Mouse (Mus musculus) heart, postnatal 0 days (tissue): ENCODE measurements around the gene Zbtb8b.

Experiments used
- CTCF ChIP-seq: IDR thresholded peaks from 2 replicates; pipeline ENCODE4 v1.5.1; 2016; ENCODE audit warnings: antibody characterized with exemption, control low read depth, low read depth
- EP300 ChIP-seq: IDR thresholded peaks from 2 replicates; pipeline ENCODE4 v1.6.1; 2016; ENCODE audit warnings: antibody characterized with exemption, low read depth

DNA sequence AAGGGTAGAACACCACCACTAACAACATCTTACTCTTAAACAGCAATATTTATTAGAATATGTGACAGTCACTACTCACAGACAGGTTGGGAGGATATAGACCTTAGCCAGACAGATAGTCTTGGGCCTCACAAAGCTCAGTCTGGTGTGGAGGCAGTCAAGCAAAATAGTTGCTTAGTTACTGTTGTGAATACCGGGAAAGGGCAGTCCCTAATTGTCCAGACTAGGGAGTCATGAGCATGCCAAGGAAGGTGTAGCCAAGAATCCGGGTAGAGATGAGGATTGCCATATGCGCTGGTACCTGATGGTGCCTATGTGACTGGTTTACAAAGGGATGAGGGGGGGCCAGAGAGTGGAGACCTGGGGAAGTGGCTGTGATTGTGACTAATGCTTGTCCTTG is 21.5 kb upstream of the Zbtb8b start:
- TF ChIP-seq CTCF, result no peak
- no peak for TF ChIP-seq EP300
